Mouse (Mus musculus) erythroblast, adult 5-6 weeks (primary cell): ENCODE measurements around the gene Dmrtb1. TPM values are rescaled to one million over a fixed set of nuclear protein-coding genes. Genes with fewer than 3 reads are reported as not detected.

ENCODE experiments used
- ATAC-seq: replicated peaks from 2 replicates; pipeline ENCODE4 v1.8.0; 2016; ENCODE audit warnings: moderate number of reproducible peaks, mild to moderate bottlenecking, moderate TSS enrichment, inconsistent platforms; ENCODE audit not compliant: poor library complexity, low FRiP score, severe bottlenecking
- total RNA-seq, 2 experiments: library from RNA; stranded (forward) in 1 of 2; stranded (reverse) in 1 of 2; fragments of 150-400 nt in 1 of 2; fragments of 200-764, 138-1000 nt in 1 of 2; gene quantifications; 2 replicates each; pipeline versions ENCODE4 v1.2.3 to v1.2.4; 2015 to 2017; ENCODE audit warnings: low replicate concordance in 2 of 2

Gene Dmrtb1
- total RNA-seq, 2 experiments from 2014 or later, result not detected

DNA sequence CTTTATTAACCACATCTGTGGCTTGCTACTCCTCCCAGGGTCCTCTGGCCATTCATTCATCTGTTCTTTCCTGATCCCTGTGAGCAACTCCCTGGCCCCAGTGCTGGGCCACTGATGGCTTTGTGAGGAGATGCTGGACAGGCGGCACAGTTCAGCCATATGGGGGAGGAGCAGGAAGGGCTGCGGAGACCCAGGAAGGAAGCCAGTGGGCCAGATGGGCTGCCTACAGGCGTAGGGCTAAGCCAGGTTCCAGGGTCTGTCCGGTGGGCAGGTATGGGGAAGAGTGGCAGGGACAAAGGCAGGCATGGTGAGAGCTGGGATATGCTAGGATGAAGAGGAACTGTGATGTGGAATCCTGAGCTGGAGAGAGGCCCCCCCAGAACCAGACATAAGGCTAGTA is 55.8 kb downstream of the Dmrtb1 start:
- ATAC-seq, result no peak

Other genes with a start within 250 kb of the Dmrtb1 start
- not detected in 2 replicates for gene Glis1, start 249.6 kb downstream of the Dmrtb1 start, total RNA-seq (2015; ENCODE audit: low replicate concordance)
- gene Glis1, start 249.6 kb downstream of the Dmrtb1 start, total RNA-seq (2017; ENCODE audit: low replicate concordance), result not detected in 2 replicates
- 2.1 and 2.3 TPM in 2 replicates for gene Lrp8, start 118.0 kb upstream of the Dmrtb1 start, total RNA-seq (2015; ENCODE audit: low replicate concordance)
- 4.7 and 6.0 TPM in 2 replicates for gene Lrp8, start 118.0 kb upstream of the Dmrtb1 start, total RNA-seq (2017; ENCODE audit: low replicate concordance)
- 51.0 and 66.9 TPM in 2 replicates for gene Magoh, start 195.5 kb upstream of the Dmrtb1 start, total RNA-seq (2015; ENCODE audit: low replicate concordance)
- gene Magoh, start 195.5 kb upstream of the Dmrtb1 start, total RNA-seq (2017; ENCODE audit: low replicate concordance), result 63.7 and 79.4 TPM in 2 replicates
- 15.4 and 27.4 TPM in 2 replicates for gene 0610037L13Rik, start 205.6 kb upstream of the Dmrtb1 start, total RNA-seq (2015; ENCODE audit: low replicate concordance)
- gene 0610037L13Rik, start 205.6 kb upstream of the Dmrtb1 start, total RNA-seq (2017; ENCODE audit: low replicate concordance), result 5.3 and 21.7 TPM in 2 replicates
- 4.4 and 14.2 TPM in 2 replicates for gene Cpt2, start 239.4 kb upstream of the Dmrtb1 start, total RNA-seq (2015; ENCODE audit: low replicate concordance)
- gene Cpt2, start 239.4 kb upstream of the Dmrtb1 start, total RNA-seq (2017; ENCODE audit: low replicate concordance), result 4.5 and 6.1 TPM in 2 replicates